Mouse (Mus musculus): ENCODE measurements around the gene Gpr155. TPM values are rescaled to one million over a fixed set of nuclear protein-coding genes. Genes with fewer than 3 reads are reported as not detected.

Gpr155 gene
- polyA plus RNA-seq, 1 experiment from 2014 or later = 12.2 TPM

- no peak overlapping the region for H3K27ac ChIP-seq (ENCODE audit: low read length)
- ATAC-seq = no peak
- H3K9me3 ChIP-seq (ENCODE audit: control insufficient read depth, low read length) = no peaks in the 10 kb centered on the region
- no peaks in the 10 kb centered on the region for H3K4me1 ChIP-seq (replicated peaks; ENCODE audit: control insufficient read depth, insufficient read depth, low read length)
- no peak overlapping the region for H3K9ac ChIP-seq (replicated peaks; ENCODE audit: low read depth, low read length)
- 93% methylated on average over 8 of the region's 8 CpGs for WGBS
- H3K27me3 ChIP-seq (replicated peaks; ENCODE audit: control insufficient read depth, insufficient read depth, low read length) = no peaks in the 10 kb centered on the region
- H3K36me3 ChIP-seq (ENCODE audit: control insufficient read depth, insufficient read depth) = no peaks in the 10 kb centered on the region
- no peak overlapping the region for H3K4me3 ChIP-seq (replicated peaks; ENCODE audit: low read length)
- H3K4me2 ChIP-seq (ENCODE audit: low read length) = no peak overlapping the region
Observed at GRCm38 (mm10) chr2:73410076-73410475, 23.7 kb upstream of the Gpr155 start.

DNA sequence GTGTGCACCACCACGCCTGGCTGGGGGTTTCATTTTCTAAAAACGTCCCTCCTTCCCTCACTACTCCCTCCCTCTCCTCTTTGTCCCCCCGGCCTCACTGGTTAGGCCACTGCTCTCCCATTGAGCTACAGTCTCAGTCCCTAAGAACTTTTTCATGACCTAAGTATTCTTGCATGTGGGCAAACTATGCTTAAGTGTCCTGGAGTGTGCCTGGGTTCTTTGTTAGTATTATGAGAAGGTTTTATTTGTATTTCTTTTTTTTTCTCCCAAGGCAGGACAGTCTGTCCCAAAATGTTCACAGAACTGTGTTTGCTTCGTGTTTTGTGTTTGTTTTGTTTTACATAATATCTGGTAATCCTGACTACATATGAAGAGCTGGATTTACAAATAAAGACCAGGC lies 21.3 kb upstream of the Gpr155 start:
- Histone ChIP-seq H3K9ac (replicated peaks; ENCODE audit: low read depth, low read length) (no peak overlapping the region), H3K4me1 (replicated peaks; ENCODE audit: control insufficient read depth, insufficient read depth, low read length) (no peaks in the 10 kb centered on the region), H3K27me3 (replicated peaks; ENCODE audit: control insufficient read depth, insufficient read depth, low read length) (no peaks in the 10 kb centered on the region), H3K9me3 (ENCODE audit: control insufficient read depth, low read length) (no peaks in the 10 kb centered on the region), H3K27ac (ENCODE audit: low read length) (no peak overlapping the region), H3K36me3 (ENCODE audit: control insufficient read depth, insufficient read depth) (no peaks in the 10 kb centered on the region), H3K4me2 (ENCODE audit: low read length) (no peak overlapping the region), H3K4me3 (replicated peaks; ENCODE audit: low read length) (no peak overlapping the region)
- WGBS = 59% methylated on average over 4 of the region's 4 CpGs
- ATAC-seq = no peak

- no peak overlapping the region for H3K27ac ChIP-seq (ENCODE audit: low read length)
- H3K27me3 ChIP-seq (replicated peaks; ENCODE audit: control insufficient read depth, insufficient read depth, low read length) = no peaks in the 10 kb centered on the region
- H3K36me3 ChIP-seq (ENCODE audit: control insufficient read depth, insufficient read depth) = no peaks in the 10 kb centered on the region
- no peak overlapping the region for H3K4me3 ChIP-seq (replicated peaks; ENCODE audit: low read length)
- H3K4me2 ChIP-seq (ENCODE audit: low read length) = no peak overlapping the region
- no peaks in the 10 kb centered on the region for H3K4me1 ChIP-seq (replicated peaks; ENCODE audit: control insufficient read depth, insufficient read depth, low read length)
- no peak for ATAC-seq
- no peaks in the 10 kb centered on the region for H3K9me3 ChIP-seq (ENCODE audit: control insufficient read depth, low read length)
- H3K9ac ChIP-seq (replicated peaks; ENCODE audit: low read depth, low read length) = no peak overlapping the region
- WGBS = 85% methylated on average over 9 of the region's 9 CpGs
Observed at GRCm38 (mm10) chr2:73406336-73406915, 20.1 kb upstream of the Gpr155 start.

GRCm38 (mm10) chr2:73404980-73405379 lies 18.6 kb upstream of the Gpr155 start:
- no peak for ATAC-seq
- Histone ChIP-seq H3K4me2 (ENCODE audit: low read length) (no peak overlapping the region), H3K9ac (replicated peaks; ENCODE audit: low read depth, low read length) (no peak overlapping the region), H3K9me3 (ENCODE audit: control insufficient read depth, low read length) (no peaks in the 10 kb centered on the region), H3K4me3 (replicated peaks; ENCODE audit: low read length) (no peak overlapping the region), H3K27me3 (replicated peaks; ENCODE audit: control insufficient read depth, insufficient read depth, low read length) (no peaks in the 10 kb centered on the region), H3K27ac (ENCODE audit: low read length) (no peak overlapping the region), H3K36me3 (ENCODE audit: control insufficient read depth, insufficient read depth) (no peaks in the 10 kb centered on the region), H3K4me1 (replicated peaks; ENCODE audit: control insufficient read depth, insufficient read depth, low read length) (no peaks in the 10 kb centered on the region)
- 91% methylated on average over 7 of the region's 7 CpGs for WGBS

- H3K4me2 ChIP-seq (ENCODE audit: low read length) = no peak overlapping the region
- H3K4me1 ChIP-seq (replicated peaks; ENCODE audit: control insufficient read depth, insufficient read depth, low read length) = no peaks in the 10 kb centered on the region
- no peak overlapping the region for H3K4me3 ChIP-seq (replicated peaks; ENCODE audit: low read length)
- no peaks in the 10 kb centered on the region for H3K9me3 ChIP-seq (ENCODE audit: control insufficient read depth, low read length)
- no peak overlapping the region for H3K27ac ChIP-seq (ENCODE audit: low read length)
- no peak overlapping the region for H3K9ac ChIP-seq (replicated peaks; ENCODE audit: low read depth, low read length)
- no peak for ATAC-seq
- 82% methylated on average over 9 of the region's 9 CpGs for WGBS
- H3K27me3 ChIP-seq (replicated peaks; ENCODE audit: control insufficient read depth, insufficient read depth, low read length) = no peaks in the 10 kb centered on the region
- H3K36me3 ChIP-seq (ENCODE audit: control insufficient read depth, insufficient read depth) = no peaks in the 10 kb centered on the region
Observed at GRCm38 (mm10) chr2:73404442-73404841, 18.1 kb upstream of the Gpr155 start.

DNA sequence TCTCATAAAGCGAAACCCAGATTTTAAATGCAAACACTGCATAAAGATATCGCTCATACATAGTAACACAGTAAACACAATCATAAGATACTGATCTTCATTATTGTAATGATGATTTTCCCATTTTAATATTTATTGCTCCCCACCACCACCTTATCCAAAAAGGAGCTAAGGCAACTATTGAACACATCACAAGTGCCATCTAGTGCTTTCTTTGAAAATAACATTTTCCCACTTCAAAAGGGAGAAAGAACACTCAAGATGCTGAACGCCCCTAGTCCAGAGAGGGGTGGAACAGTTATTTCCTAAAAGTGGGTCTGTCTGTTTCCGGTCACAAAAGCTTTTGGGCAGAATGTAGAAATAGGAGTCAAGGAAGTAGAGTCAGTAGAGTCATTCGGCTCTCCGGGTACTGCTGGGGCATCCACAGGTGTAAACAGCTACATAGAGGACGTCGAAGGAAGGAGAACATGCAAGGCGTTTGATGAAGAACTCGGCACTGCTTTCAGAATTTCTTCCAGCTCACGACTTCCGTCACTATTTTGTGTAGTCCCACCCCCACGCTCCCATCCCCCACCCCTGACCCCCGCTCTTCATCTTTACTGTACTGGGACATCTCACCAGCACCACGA lies 17.1 kb upstream of the Gpr155 start:
- Histone ChIP-seq H3K4me2 (ENCODE audit: low read length) (no peak overlapping the region), H3K4me3 (replicated peaks; ENCODE audit: low read length) (no peak overlapping the region), H3K9me3 (ENCODE audit: control insufficient read depth, low read length) (no peaks in the 10 kb centered on the region), H3K9ac (replicated peaks; ENCODE audit: low read depth, low read length) (no peak overlapping the region), H3K27me3 (replicated peaks; ENCODE audit: control insufficient read depth, insufficient read depth, low read length) (no peaks in the 10 kb centered on the region), H3K36me3 (ENCODE audit: control insufficient read depth, insufficient read depth) (no peaks in the 10 kb centered on the region), H3K4me1 (replicated peaks; ENCODE audit: control insufficient read depth, insufficient read depth, low read length) (no peaks in the 10 kb centered on the region), H3K27ac (ENCODE audit: low read length) (no peak overlapping the region)
- ATAC-seq = no peak
- 82% methylated on average over 15 of the region's 15 CpGs for WGBS

DNA sequence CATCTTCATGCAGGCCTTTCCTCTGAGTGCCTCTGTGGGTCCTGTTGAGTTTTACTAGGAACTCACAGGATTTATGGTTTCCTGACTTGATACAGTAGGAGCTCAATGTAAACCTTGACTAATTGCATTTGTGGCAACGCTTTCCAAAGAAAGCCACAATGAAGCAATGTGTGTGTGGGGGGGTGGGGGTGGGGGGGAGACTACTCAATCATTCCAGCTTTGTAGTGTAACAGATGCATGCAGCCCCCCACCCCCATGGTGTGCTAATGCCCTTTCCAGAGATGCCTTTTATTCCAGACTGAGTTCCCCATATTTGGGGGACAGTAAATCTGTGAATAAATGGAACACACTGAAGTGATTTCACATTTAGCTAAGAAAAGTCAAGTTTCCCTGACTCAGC lies 15.3 kb upstream of the Gpr155 start:
- Histone ChIP-seq H3K9ac (replicated peaks; ENCODE audit: low read depth, low read length) (no peak overlapping the region), H3K36me3 (ENCODE audit: control insufficient read depth, insufficient read depth) (no peaks in the 10 kb centered on the region), H3K27me3 (replicated peaks; ENCODE audit: control insufficient read depth, insufficient read depth, low read length) (no peaks in the 10 kb centered on the region), H3K4me1 (replicated peaks; ENCODE audit: control insufficient read depth, insufficient read depth, low read length) (no peaks in the 10 kb centered on the region), H3K27ac (ENCODE audit: low read length) (no peak overlapping the region), H3K9me3 (ENCODE audit: control insufficient read depth, low read length) (no peaks in the 10 kb centered on the region), H3K4me3 (replicated peaks; ENCODE audit: low read length) (no peak overlapping the region), H3K4me2 (ENCODE audit: low read length) (no peak overlapping the region)
- ATAC-seq = no peak
- WGBS = 76% methylated on average over 1 of the region's 1 CpGs

DNA sequence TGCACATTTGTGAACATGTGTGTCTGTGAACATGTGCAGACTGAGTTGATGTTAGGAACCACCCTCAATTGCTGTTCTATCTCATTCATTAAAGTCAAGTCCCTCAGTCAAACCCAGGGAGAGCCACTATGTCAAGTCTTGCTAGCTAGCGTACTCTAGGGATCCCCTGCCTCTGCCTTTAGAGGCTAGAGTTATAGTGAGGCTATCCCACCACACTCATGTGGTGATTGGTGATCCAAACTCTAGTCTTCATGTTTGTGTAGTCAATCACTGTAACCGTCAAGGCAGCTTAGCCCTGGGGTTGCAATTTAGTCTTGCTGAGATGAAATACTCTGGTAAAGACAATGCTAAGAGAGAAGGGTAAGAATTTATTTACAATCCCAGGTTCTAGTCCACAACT lies 11.1 kb upstream of the Gpr155 start:
- Histone ChIP-seq H3K27me3 (replicated peaks; ENCODE audit: control insufficient read depth, insufficient read depth, low read length) (no peaks in the 10 kb centered on the region), H3K4me2 (ENCODE audit: low read length) (no peak overlapping the region), H3K9me3 (ENCODE audit: control insufficient read depth, low read length) (no peaks in the 10 kb centered on the region), H3K4me1 (replicated peaks; ENCODE audit: control insufficient read depth, insufficient read depth, low read length) (no peaks in the 10 kb centered on the region), H3K9ac (replicated peaks; ENCODE audit: low read depth, low read length) (no peak overlapping the region), H3K27ac (ENCODE audit: low read length) (no peak overlapping the region), H3K36me3 (ENCODE audit: control insufficient read depth, insufficient read depth) (no peaks in the 10 kb centered on the region), H3K4me3 (replicated peaks; ENCODE audit: low read length) (no peak overlapping the region)
- ATAC-seq = no peak
- WGBS = 95% methylated on average over 2 of the region's 2 CpGs

DNA sequence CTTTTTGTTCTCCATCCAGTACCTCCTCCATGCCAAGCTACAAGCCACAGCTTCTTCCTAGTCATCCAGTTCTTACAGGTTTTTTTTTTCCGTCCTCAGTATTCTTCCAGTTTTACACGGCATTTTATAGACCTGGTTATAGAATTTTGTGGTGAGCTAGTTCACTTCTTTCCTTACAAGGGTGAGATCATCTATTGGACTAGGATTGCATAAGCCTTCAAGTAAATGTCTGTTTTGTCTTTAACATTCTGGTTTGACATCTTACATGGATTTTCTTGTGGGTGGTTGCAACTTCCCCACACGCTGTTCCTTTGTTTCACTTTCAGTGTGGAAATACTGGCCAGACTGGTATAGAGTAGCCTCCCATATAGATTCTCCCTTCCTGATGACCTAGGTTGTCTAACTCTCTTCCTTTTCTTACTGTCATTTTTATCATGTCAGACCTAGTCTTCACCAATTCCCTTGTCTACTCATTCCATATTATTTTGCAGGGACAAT lies 10.5 kb upstream of the Gpr155 start:
- Histone ChIP-seq H3K4me3 (replicated peaks; ENCODE audit: low read length) (no peak overlapping the region), H3K9ac (replicated peaks; ENCODE audit: low read depth, low read length) (no peak overlapping the region), H3K9me3 (ENCODE audit: control insufficient read depth, low read length) (no peaks in the 10 kb centered on the region), H3K27me3 (replicated peaks; ENCODE audit: control insufficient read depth, insufficient read depth, low read length) (no peaks in the 10 kb centered on the region), H3K4me2 (ENCODE audit: low read length) (no peak overlapping the region), H3K36me3 (ENCODE audit: control insufficient read depth, insufficient read depth) (no peaks in the 10 kb centered on the region), H3K27ac (ENCODE audit: low read length) (no peak overlapping the region), H3K4me1 (replicated peaks; ENCODE audit: control insufficient read depth, insufficient read depth, low read length) (no peaks in the 10 kb centered on the region)
- 88% methylated on average over 3 of the region's 3 CpGs for WGBS
- no peak for ATAC-seq

Data from forebrain, embryonic 16.5 days (tissue).